Mouse (Mus musculus): ENCODE data around the gene Csnk1g1. TPM values are rescaled to one million over a fixed set of nuclear protein-coding genes. Genes with fewer than 3 reads are reported as not detected.

The Csnk1g1 gene
- polyA plus RNA-seq, 1 experiment from 2014 or later, result 22.3 TPM

Other genes with a start within 250 kb of the Csnk1g1 start
- gene Oaz2, start 240.9 kb upstream of the Csnk1g1 start, polyA plus RNA-seq (2016; fragmentation: Nextera tagmentation; extraction: Ambion mirVana), result 331 and 337 TPM in 2 replicates
- 12.1 and 12.8 TPM in 2 replicates for gene Zfp609, start 81.4 kb upstream of the Csnk1g1 start, polyA plus RNA-seq (2016; fragmentation: Nextera tagmentation; extraction: Ambion mirVana)
- 125 and 146 TPM in 2 replicates for gene Pclaf, start 18.7 kb upstream of the Csnk1g1 start, polyA plus RNA-seq (2016; fragmentation: Nextera tagmentation; extraction: Ambion mirVana)
- gene Trip4, start 130 bp upstream of the Csnk1g1 start, polyA plus RNA-seq (2016; fragmentation: Nextera tagmentation; extraction: Ambion mirVana), result 32.6 and 39.0 TPM in 2 replicates
- 452 and 475 TPM in 2 replicates for gene Ppib, start 151.3 kb downstream of the Csnk1g1 start, polyA plus RNA-seq (2016; fragmentation: Nextera tagmentation; extraction: Ambion mirVana)
- gene Snx22, start 160.8 kb downstream of the Csnk1g1 start, polyA plus RNA-seq (2016; fragmentation: Nextera tagmentation; extraction: Ambion mirVana), result 4.2 and 4.7 TPM in 2 replicates
- gene Snx1, start 217.7 kb downstream of the Csnk1g1 start, polyA plus RNA-seq (2016; fragmentation: Nextera tagmentation; extraction: Ambion mirVana), result 106 and 109 TPM in 2 replicates
- 107 and 115 TPM in 2 replicates for gene Ciao2a, start 217.7 kb downstream of the Csnk1g1 start, polyA plus RNA-seq (2016; fragmentation: Nextera tagmentation; extraction: Ambion mirVana)
- gene Dapk2, start 249.3 kb downstream of the Csnk1g1 start, polyA plus RNA-seq (2016; fragmentation: Nextera tagmentation; extraction: Ambion mirVana), result 2.4 and 2.6 TPM in 2 replicates